Mouse (Mus musculus) lung, adult 18-20 months (tissue): ENCODE results near the gene Ell.
A peak's percentile ranks its signal among the peaks of the same experiment; 100 is the strongest.

Source experiments
- DNase-seq, 2 experiments: peaks; one replicate each; pipeline ENCODE4 v3.0.0; 2022; ENCODE audit warnings: mixed read lengths in 2 of 2

The Ell gene

GRCm38 (mm10) chr8:70600473-70601270 is 61.4 kb downstream of the Ell start:
- peak in 1 of 2 experiments; percentile 43 for DNase-seq

DNA sequence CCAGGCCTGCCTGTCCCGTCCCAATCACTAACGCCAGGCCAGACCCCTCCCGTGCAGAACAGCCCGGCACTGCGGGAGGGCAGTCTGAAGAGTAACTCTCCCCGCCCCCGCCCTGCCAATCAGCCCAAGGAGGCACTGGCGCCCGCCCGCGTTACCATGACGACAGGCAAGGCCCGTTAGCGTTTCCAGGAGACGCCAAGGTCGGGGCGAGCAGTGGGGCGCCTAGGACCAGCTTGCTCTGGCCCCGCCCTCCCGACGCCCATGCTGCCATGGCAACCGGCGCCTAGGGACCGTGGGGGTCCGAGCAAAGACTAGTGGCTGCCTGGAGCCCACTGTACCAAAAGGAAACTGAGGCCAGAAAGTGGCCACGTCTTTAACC is 62.0 kb downstream of the Ell start:
- peak; percentile 81 to 87 for DNase-seq

DNA sequence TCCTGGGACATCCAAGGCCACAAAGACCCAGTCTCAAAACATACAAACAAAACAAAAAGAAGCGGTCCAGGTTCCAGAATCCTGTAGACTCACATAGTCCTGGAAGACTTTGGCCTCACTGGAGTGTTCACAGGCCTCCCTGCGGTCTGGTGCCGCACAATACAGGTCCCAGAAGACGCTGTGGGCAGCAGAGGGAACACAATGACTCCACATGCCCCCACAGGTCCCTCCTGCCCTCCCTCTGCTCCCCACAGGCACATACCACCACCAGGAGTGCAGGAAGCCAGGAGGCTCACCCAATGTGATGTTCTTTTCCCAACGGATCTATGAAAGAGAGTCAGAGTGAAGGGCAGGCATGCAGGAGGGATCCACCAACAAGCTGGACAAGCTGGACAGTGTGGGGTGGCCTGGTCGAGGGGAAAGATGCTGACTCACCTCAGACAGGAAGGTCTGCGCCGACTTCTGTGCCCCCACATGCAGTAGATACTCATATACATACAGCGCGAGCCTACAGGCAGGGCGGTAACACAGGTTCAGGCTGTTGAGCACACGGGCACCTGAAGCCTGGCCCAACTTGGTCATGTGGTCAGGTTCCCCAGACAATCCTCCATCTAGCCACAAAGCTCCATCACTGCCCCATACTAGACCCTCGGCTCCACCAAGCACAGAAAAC is 63.0 kb downstream of the Ell start:
- no peak for DNase-seq

GRCm38 (mm10) chr8:70604558-70604957 is 65.3 kb downstream of the Ell start:
- DNase-seq = no peak

- DNase-seq = no peak
Measured at GRCm38 (mm10) chr8:70605871-70606779, 66.9 kb downstream of the Ell start.

- DNase-seq = no peak
Measured at GRCm38 (mm10) chr8:70606780-70607602, 67.7 kb downstream of the Ell start.

DNA sequence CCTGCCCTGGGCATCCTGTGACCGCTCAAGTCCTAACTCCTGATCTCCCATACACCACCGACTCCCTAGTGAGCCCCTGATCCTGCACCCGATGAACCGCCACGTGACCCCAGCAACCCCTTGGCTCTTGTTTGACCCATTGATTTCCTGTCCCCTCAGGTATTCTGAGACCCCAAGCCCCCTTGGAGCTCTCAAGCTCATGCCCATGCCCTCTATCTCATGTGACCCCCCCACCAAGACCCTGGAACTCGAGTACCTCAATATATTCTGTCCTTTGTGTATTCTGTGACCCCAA is 68.3 kb downstream of the Ell start:
- DNase-seq = no peak

DNA sequence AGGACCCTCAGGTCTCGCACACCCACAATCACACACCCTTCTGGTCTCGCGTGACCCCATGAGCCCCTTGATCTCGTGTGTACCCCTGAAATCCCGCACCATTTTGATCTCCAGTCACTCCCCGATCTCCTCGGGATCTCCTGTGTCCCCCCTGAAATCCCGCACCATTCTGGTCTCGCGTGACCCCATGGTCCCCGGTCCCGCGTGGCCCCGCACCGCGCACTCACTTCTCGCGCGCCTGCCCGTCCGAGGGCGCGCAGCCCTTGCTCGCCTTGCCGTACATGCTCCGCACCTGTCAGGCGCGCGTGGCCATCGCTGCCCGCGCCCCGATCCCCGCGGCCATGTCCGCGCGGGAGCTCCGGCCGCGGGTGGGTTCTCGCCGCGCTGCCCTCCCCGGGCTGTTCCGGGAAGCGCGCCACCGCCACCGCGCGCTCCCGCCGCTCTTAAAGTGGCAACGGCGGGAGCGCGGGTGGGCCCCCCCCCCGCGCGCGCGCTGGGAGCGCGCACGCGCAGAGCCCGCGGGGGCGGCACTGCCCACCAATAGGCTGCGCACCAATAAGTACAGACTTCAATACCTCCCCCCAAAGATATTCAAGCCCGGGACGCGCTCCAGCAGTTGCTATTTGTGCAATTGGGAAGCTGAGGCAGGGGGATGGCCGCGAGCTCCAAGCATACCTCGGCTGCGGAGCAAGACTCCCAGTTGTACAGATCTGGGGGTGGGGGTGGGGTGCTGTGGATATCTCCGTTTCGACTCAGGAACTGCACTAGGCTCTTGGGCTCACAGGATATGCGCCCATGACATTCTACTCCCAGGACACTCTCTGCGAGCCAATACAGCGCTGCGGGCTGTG is 68.9 kb downstream of the Ell start:
- DNase-seq = no peak

DNA sequence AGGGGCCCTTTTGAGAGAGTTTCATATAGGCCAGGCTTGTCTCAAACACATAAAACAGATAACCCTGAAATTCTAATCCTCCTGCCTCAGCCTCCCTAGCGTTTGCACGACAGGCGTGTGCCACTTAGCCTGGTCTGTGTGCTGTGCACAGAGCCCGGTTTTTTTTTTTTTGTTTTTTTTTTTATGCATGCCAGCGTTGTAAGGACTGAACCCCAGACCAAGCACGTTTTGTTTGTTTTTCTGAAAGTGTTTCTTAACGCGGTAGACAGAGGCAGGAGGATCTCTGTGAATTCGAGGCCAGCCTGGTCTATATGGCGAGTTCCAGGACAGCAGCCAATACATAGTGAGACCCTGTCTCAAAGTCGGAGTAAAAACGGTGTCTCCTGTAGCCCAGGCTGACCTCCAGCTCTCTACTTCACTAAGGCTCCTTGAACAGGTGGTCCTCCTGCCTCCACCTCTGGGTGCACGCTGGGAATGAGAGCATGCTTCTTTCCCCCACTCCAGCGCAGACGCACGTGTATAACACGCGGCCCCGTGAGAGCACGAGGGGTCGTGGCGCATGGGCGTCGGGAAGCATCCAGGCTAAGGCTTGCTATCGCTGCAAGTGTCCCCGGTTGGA is 69.6 kb downstream of the Ell start, which contains the start of gene Ssbp4:
Gene Ssbp4, minus strand, starts transcription at position 124 of the 619 bp plus-strand sequence.
- no peak for DNase-seq

- peak; percentile 92 to 95 for DNase-seq
Measured at GRCm38 (mm10) chr8:70609368-70609848, 70.2 kb downstream of the Ell start.

- DNase-seq = peak; percentile 96 to 98
Measured at GRCm38 (mm10) chr8:70609849-70610795, 70.9 kb downstream of the Ell start.

GRCm38 (mm10) chr8:70610796-70611771 is 71.8 kb downstream of the Ell start:
- DNase-seq = peak; percentile 84 to 85

- peak; percentile 89 to 91 for DNase-seq
Measured at GRCm38 (mm10) chr8:70611849-70612248, 72.6 kb downstream of the Ell start.

DNA sequence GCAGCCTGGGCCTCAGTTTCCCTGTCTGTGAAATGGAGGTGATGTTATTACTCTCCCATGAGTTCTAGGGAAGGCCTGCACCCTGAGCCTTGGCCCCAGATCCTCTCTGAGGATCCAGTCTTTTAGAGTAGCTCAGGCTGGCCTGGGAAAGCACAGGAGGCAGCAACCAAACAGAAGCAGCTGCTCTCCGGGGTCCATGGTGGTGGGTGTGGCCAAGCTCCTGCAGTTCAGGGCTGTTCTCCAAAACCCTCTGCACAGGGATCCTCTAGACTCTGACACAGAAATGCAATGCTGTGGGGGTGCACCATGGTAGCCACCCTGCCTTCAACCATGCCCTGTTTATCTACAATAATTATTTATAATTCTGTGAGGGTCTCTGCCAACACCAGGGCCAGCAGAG is 74.5 kb downstream of the Ell start:
- no peak for DNase-seq

GRCm38 (mm10) chr8:70614469-70614868 is 75.2 kb downstream of the Ell start:
- no peak for DNase-seq

DNA sequence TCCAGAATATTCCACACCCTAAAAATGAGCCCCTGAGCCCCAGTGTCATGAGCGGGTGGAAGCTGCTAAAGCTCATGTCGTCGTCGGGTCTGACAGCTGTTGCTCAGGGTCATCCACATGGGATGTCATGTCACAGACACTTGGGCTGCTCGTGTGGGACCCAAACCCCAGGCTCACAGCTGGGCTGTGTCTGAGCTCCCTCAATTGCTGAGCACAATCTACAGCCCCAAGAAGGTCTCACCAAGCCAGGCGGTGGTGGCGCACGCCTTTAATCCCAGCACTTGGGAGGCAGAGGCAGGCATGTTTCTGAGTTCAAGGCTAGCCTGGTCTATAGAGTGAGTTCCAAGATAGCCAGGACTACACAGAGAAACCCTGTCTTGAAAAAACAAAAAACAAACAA is 76.0 kb downstream of the Ell start:
- no peak for DNase-seq

GRCm38 (mm10) chr8:70615894-70616293 is 76.6 kb downstream of the Ell start, which contains the start of gene Lrrc25:
TSS of gene Lrrc25 (plus strand) at chr8:70616155.
- DNase-seq = no peak

DNA sequence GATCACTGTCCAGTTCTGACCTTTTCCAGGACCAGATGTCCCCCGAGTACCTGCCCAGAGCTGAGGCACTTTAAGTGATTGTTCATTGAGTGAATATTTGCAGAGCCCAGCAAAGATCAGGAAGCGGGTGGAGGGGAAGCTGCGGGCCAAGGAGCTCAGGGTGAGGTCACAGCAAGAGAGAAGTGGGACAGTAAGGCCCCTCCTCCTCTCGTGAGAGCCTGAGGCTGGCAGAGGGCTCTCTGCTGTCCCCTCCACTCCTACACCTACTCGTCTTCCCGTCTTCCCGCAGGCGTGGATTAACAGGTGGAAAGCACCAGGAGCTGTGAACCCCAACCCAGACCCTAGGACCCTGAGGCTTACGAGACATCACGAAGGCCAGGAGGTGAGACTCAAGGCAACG is 77.4 kb downstream of the Ell start:
- no peak for DNase-seq
